1 mouse cellular context compared by ENCODE assay signal in genomic region chr1:135204196-135205126, GRCm38 (mm10).
A peak's percentile ranks its signal among the peaks of the same experiment; 100 is the strongest.
TF ChIP-seq lines count a peak whose summit lies in the region.

No protein-coding gene starts in this region.

TF ChIP-seq in MEL, 35 proteins besides CTCF, POLR2A, EP300 and RAD21 (continued from another document):
- TF ChIP-seq UBTF (IDR thresholded peaks at IDR 0.05; ENCODE audit: borderline replicate concordance, insufficient read depth, low read depth, low read length) (no peak), USF1 (IDR thresholded peaks at IDR 0.05; ENCODE audit: low read depth, low read length) (no peak), USF2 (IDR thresholded peaks at IDR 0.05; ENCODE audit: borderline replicate concordance in 1 of 2, insufficient read depth in 1 of 2, low read depth in 1 of 2, low read length in 2 of 2) (no peak), ETS1 (IDR thresholded peaks at IDR 0.05; ENCODE audit: low read depth, low read length) (peak; percentile 99), SMC3 (IDR thresholded peaks at IDR 0.05; ENCODE audit: low read depth, low read length) (no peak), JUND (IDR thresholded peaks at IDR 0.05; ENCODE audit: low read depth, low read length) (no peak), TCF12 (IDR thresholded peaks at IDR 0.05; ENCODE audit: low read depth, low read length) (peak; percentile 99), GABPA (IDR thresholded peaks at IDR 0.05; ENCODE audit: low read depth, low read length) (no peak), CHD1 (IDR thresholded peaks at IDR 0.05; ENCODE audit: low read depth, low read length) (no peak), HCFC1 (IDR thresholded peaks at IDR 0.05; ENCODE audit: low read depth, low read length) (peak; percentile 44), NELFE (IDR thresholded peaks at IDR 0.05; ENCODE audit: low read depth, low read length) (peak; percentile 53; the same call in 1 of the 2 replicates), KAT2A (conservative IDR thresholded peaks at IDR 0.05; ENCODE audit: low read depth, low read length) (no peak; the same call in 1 of the 2 replicates), TBP (IDR thresholded peaks at IDR 0.05; ENCODE audit: low read depth, low read length) (no peak), E2F4 (IDR thresholded peaks at IDR 0.05; ENCODE audit: borderline replicate concordance, low read depth, low read length) (no peak), POLR2AphosphoS2 (IDR thresholded peaks at IDR 0.05; ENCODE audit: low read length) (peak; percentile 47; the same call in 1 of the 2 replicates), GATA1 (IDR thresholded peaks at IDR 0.05; ENCODE audit: low read depth, low read length) (peak; percentile 99), TAL1 (IDR thresholded peaks at IDR 0.05; ENCODE audit: low read length) (peak; percentile 83), ELF1 (IDR thresholded peaks at IDR 0.05; ENCODE audit: low read depth, low read length) (peak; percentile 34; the same call in 1 of the 2 replicates), ZC3H11A (IDR thresholded peaks at IDR 0.05; ENCODE audit: low read depth, low read length) (no peak), SIN3A (IDR thresholded peaks at IDR 0.05; ENCODE audit: low read length) (peak; percentile 87), MAX (IDR thresholded peaks at IDR 0.05; ENCODE audit: low read length) (no peak), CHD2 (IDR thresholded peaks at IDR 0.05; ENCODE audit: low read length) (no peak), ZNF384 (IDR thresholded peaks at IDR 0.05; ENCODE audit: low read depth, low read length) (peak; percentile 32; the same call in 1 of the 2 replicates), MYB (IDR thresholded peaks at IDR 0.05; ENCODE audit: low read depth, low read length) (peak; percentile 84), MAZ (IDR thresholded peaks at IDR 0.05; ENCODE audit: low read depth, low read length) (peak; percentile 54; the same call in 1 of the 2 replicates), ZMIZ1 (IDR thresholded peaks at IDR 0.05; ENCODE audit: low read depth, low read length) (peak; percentile 39), MEF2A (IDR thresholded peaks at IDR 0.05; ENCODE audit: extremely low read depth, insufficient replicate concordance, low read depth, low read length, poor library complexity, severe bottlenecking) (no peak), MAFK (IDR thresholded peaks at IDR 0.05; ENCODE audit: borderline replicate concordance, low read depth, low read length) (no peak), BHLHE40 (IDR thresholded peaks at IDR 0.05; ENCODE audit: borderline replicate concordance, low read depth, low read length) (peak; percentile 51), RCOR1 (IDR thresholded peaks at IDR 0.05; ENCODE audit: low read depth, low read length) (peak; percentile 69; the same call in 1 of the 2 replicates)
